In genomic region chr2:93303585-93304272, GRCm38 (mm10) we compare ENCODE assay signal across 9 mouse cellular contexts. TPM values are rescaled to one million over a fixed set of nuclear protein-coding genes. Genes with fewer than 3 reads are reported as not detected.
DNase-seq lines count a peak whose midpoint lies in the region; ATAC-seq lines count a peak whose summit lies in the region.
"Had no signal": no experiment of that assay in that cellular context is flagged by ENCODE, and none has a peak within 500 bp of the region (broad histone marks: within the 10 kb centered on the region; RNA-seq: fewer than 3 reads in every experiment).

No protein-coding gene starts in this region.

- H3K4me2 ChIP-seq in hindbrain, embryonic 13.5 days = no peak overlapping the region
- peak overlapping the region; percentile 4; the same call in 1 of the 2 replicates for H3K4me2 ChIP-seq in midbrain, embryonic 11.5 days

- WGBS in forebrain, embryonic 10.5 days = 8% methylated on average over 16 of the region's 16 CpGs
- 10% methylated on average over 16 of the region's 16 CpGs for WGBS in hindbrain, embryonic 13.5 days
- WGBS in midbrain, embryonic 11.5 days = 6% methylated on average over 16 of the region's 16 CpGs

- H3K36me3 ChIP-seq in forebrain, embryonic 10.5 days (replicated peaks) = peaks cover 39% of the 10 kb centered on the region
- no peaks in the 10 kb centered on the region for H3K36me3 ChIP-seq in hindbrain, embryonic 13.5 days
- H3K36me3 ChIP-seq in midbrain, embryonic 11.5 days (ENCODE audit: control insufficient read depth, insufficient read depth, low read length) = no peaks in the 10 kb centered on the region

- no peak overlapping the region for H3K4me3 ChIP-seq in brown adipose tissue, adult 24 weeks (ENCODE audit: insufficient read depth, low read depth, low read length)
- peak overlapping the region; percentile 22; the same call in 1 of the 2 replicates for H3K4me3 ChIP-seq in forebrain, embryonic 10.5 days
- no peak overlapping the region for H3K4me3 ChIP-seq in hindbrain, embryonic 13.5 days
- no peak overlapping the region for H3K4me3 ChIP-seq in midbrain, embryonic 11.5 days (ENCODE audit: low read depth, low read length)

- peak overlapping the region; percentile 59 for H3K27ac ChIP-seq in brown adipose tissue, adult 24 weeks (replicated peaks; ENCODE audit: low read depth, low read length)
- H3K27ac ChIP-seq in forebrain, embryonic 10.5 days = peak overlapping the region; percentile 89
- H3K27ac ChIP-seq in hindbrain, embryonic 13.5 days = peak overlapping the region; percentile 79
- peak overlapping the region; percentile 90 for H3K27ac ChIP-seq in midbrain, embryonic 11.5 days (ENCODE audit: low read depth, low read length)

- no peaks in the 10 kb centered on the region for H3K9me3 ChIP-seq in forebrain, embryonic 10.5 days
- no peaks in the 10 kb centered on the region for H3K9me3 ChIP-seq in hindbrain, embryonic 13.5 days
- H3K9me3 ChIP-seq in midbrain, embryonic 11.5 days (ENCODE audit: control insufficient read depth, low read length) = no peaks in the 10 kb centered on the region

- peak overlapping the region; percentile 19; the same call in 1 of the 2 replicates for H3K9ac ChIP-seq in hindbrain, embryonic 13.5 days
- peak overlapping the region; percentile 46 for H3K9ac ChIP-seq in midbrain, embryonic 11.5 days (ENCODE audit: low read length)

- DNase-seq in forebrain, embryonic 10.5 days (ENCODE audit: extremely low spot score, low spot score) = peak; percentile 53
- DNase-seq in midbrain, embryonic 11.5 days (ENCODE audit: low spot score, missing footprints) = peak; percentile 94
- no peak for DNase-seq in cerebellum, postnatal 4 days (ENCODE audit: low spot score in 2 of 2)
- DNase-seq in spleen, postnatal 4 days (ENCODE audit: low spot score in 2 of 2) = no peak
- no peak for DNase-seq in layer of hippocampus, postnatal 25 days (ENCODE audit: extremely low spot score in 1 of 2, low spot score in 1 of 2)
- DNase-seq in cerebellum, adult 9-10 months = no peak

- ATAC-seq in hindbrain, embryonic 13.5 days (ENCODE audit: low FRiP score) = no peak
- ATAC-seq in midbrain, embryonic 11.5 days (ENCODE audit: low FRiP score) = peak; percentile 73
- ATAC-seq: Patski had no signal

- H3K4me1 ChIP-seq in brown adipose tissue, adult 24 weeks (ENCODE audit: control insufficient read depth, insufficient read depth, insufficient read length, low read length) = peaks cover 23% of the 10 kb centered on the region
- H3K4me1 ChIP-seq in forebrain, embryonic 10.5 days = peaks cover 36% of the 10 kb centered on the region
- H3K4me1 ChIP-seq in hindbrain, embryonic 13.5 days (replicated peaks) = peaks cover 50% of the 10 kb centered on the region
- H3K4me1 ChIP-seq in midbrain, embryonic 11.5 days (ENCODE audit: control insufficient read depth, insufficient read depth, low read length) = peaks cover 18% of the 10 kb centered on the region

- H3K27me3 ChIP-seq in forebrain, embryonic 10.5 days (ENCODE audit: poor library complexity, severe bottlenecking) = no peaks in the 10 kb centered on the region
- no peaks in the 10 kb centered on the region for H3K27me3 ChIP-seq in hindbrain, embryonic 13.5 days
- H3K27me3 ChIP-seq in midbrain, embryonic 11.5 days (ENCODE audit: control insufficient read depth, insufficient read depth, low read length) = no peaks in the 10 kb centered on the region
- H3K27me3 ChIP-seq: Patski had no signal

RNA-seq across cellular contexts. Expression of gene Tspan18, which starts 30.6 kb away (rescaled TPM):
- polyA plus RNA-seq in brown adipose tissue, adult 24 weeks (2012; ENCODE audit: insufficient read depth, insufficient read length, missing spikeins) = 136 and 163 TPM in 2 replicates
- polyA plus RNA-seq in forebrain, embryonic 10.5 days (2016; fragmentation: Nextera tagmentation; extraction: Ambion mirVana) = 30.1 and 31.4 TPM in 2 replicates
- 23.6 and 32.5 TPM in 2 replicates for polyA plus RNA-seq in hindbrain, embryonic 13.5 days (2015; fragmentation: Nextera tagmentation; extraction: Ambion mirVana)
- polyA plus RNA-seq in midbrain, embryonic 11.5 days (2014; fragmentation: Nextera tagmentation; extraction: Ambion mirVana) = 47.9 and 48.7 TPM in 2 replicates
- 10 to 100 TPM; 37.1 to 40.1 TPM for total RNA-seq in layer of hippocampus, postnatal 25 days (2021)

Comparison
In these comparisons a context has a peak if more than half of its experiments do, and no peak if none do; other contexts are left out.
1. DNase-seq: peak in forebrain, embryonic 10.5 days (single experiment) and midbrain, embryonic 11.5 days (single experiment); none in cerebellum, postnatal 4 days (0 of 2), spleen, postnatal 4 days (0 of 2), layer of hippocampus, postnatal 25 days (0 of 2) and cerebellum, adult 9-10 months (single experiment).
2. Peak in every context shown above with its lines, with median percentiles within 50 percentile points of each other: H3K27ac ChIP-seq.